Mouse (Mus musculus) thymus, postnatal 0 days (tissue): ENCODE results near the gene Dnttip1. TPM values are rescaled to one million over a fixed set of nuclear protein-coding genes. Genes with fewer than 3 reads are reported as not detected.

Source experiments
- DNase-seq: peaks from one replicate; pipeline ENCODE4 v3.0.0-alpha.2; 2015; ENCODE audit warnings: low spot score
- polyA plus RNA-seq: library from polyadenylated mRNA; unstranded; fragments of >200 nt; fragmentation: Nextera tagmentation; extraction: Ambion mirVana; gene quantifications from 2 replicates; pipeline ENCODE4 v1.2.1, GENCODE M21; 2015

Dnttip1 gene
- polyA plus RNA-seq, 1 experiment from 2014 or later = 85.2 TPM

GRCm38 (mm10) chr2:164803921-164804313 is 58.1 kb downstream of the Dnttip1 start:
- DNase-seq = no peak

- peak; percentile 100 for DNase-seq
These were observed 58.9 kb downstream of the Dnttip1 start, which contains the start of the genes Acot8 and Zswim3 for GRCm38 (mm10) chr2:164804533-164805331. Acot8 (minus strand) TSS chr2:164804882. Zswim3 (plus strand) TSS chr2:164805098.

DNA sequence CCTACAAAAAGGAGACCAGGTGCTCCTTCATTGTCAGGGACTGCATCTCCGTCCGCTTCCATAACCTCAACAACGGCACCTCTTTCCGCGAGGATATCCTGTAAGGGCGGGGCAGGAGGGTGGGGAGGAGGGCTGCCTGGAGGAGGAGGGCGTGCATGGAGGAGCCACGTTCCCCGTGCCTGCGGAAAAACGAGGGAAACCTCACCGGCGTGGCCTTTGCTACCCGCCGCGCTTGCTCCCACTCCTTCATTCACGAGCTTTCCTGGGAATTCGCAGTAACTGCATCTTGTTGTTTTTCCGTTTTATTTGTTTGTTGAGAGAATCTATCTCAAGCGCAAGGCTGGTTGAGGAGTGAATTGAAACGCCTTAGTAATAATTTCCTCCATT is 59.5 kb downstream of the Dnttip1 start:
- no peak for DNase-seq

DNA sequence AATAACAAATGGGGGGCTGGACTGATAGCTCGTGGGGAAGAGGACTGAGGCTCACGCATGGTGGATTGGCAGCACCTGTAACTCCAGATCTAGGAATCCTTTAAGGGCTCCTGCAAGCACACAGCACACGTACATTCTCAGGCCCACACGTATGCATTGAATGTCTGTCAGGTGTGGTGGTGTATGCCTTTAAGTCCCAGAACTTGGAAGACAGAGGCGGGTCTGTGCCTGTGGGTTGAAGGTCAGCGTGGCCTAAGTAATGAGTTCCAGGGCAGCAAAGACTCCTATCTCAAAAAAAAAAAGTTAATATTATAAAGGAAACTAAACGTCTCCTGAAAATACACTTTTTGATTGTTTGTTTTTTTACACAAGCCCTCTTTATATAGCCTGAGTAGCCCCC is 60.8 kb downstream of the Dnttip1 start:
- DNase-seq = no peak

GRCm38 (mm10) chr2:164813557-164813956 is 67.8 kb downstream of the Dnttip1 start:
- no peak for DNase-seq

DNA sequence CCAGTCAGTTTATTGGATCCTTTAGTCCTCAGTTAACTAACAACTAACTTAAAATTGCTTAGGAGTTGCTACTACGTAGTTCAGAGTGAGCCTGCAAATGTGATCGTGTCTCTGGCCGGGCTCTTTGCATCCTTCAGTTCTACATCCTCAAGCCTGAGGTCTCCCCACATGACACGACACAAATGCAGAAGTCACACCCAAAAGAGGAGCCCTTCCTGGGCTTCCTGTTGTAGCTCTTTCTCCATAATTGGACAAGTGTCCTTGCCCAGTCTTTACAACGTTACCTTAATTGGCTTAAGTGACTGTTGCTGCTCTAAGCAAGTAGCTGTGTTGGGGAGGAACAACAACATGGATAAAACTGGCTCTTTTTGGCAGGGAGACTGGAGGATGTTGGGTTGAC is 69.6 kb downstream of the Dnttip1 start:
- no peak for DNase-seq

DNA sequence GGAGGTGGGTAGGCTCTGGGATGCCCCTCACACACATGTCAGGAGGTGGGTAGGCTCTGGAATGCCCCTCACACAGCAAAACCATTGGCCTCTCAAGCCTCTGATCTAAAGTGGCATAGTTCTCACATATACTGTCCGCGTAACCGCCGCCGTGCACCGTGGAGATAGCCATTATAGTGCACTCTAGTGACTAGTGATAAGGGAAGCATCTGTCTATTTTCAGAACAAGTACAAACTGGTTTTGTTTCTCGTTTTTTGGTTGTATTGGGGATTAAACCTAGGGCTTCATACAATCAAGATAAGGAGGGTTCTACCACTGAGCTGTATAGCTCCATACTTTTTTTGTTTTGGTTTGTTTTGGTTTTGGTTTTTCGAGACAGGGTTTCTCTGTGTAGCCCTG is 70.0 kb downstream of the Dnttip1 start:
- DNase-seq = no peak

DNA sequence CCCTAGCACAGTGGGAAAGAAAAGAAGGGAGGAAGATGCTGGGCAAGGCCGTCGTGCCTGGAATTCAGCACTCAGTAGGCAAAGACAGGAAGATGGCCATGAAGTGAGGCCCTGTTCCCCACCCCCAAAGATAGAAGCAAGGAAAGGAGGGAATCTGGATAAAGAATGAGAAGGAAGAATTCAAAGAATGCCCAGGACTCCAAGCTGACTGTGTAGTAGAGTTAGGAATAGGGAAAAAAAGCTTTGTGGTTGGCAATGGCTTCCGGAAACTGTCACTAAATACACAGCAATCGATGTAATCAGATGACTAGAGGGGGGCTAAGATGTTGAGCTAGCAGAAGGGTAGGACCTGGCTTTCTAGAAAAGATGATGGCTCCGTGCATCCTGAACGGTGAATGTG is 71.4 kb downstream of the Dnttip1 start:
- DNase-seq = no peak

- no peak for DNase-seq
These were observed 71.9 kb downstream of the Dnttip1 start for GRCm38 (mm10) chr2:164817703-164818102.

Other genes starting within 250 kb of the Dnttip1 start
- gene Pigt, start 248.5 kb upstream of the Dnttip1 start, polyA plus RNA-seq = 47.2 and 51.1 TPM in 2 replicates
- gene Wfdc2, start 183.6 kb upstream of the Dnttip1 start, polyA plus RNA-seq = 51.3 and 53.4 TPM in 2 replicates
- not detected in 2 replicates for gene Spint3, start 172.5 kb upstream of the Dnttip1 start, polyA plus RNA-seq
- not detected in 2 replicates for gene Wfdc6a, start 160.5 kb upstream of the Dnttip1 start, polyA plus RNA-seq
- not detected in 2 replicates for gene Eppin, start 152.4 kb upstream of the Dnttip1 start, polyA plus RNA-seq
- not detected in 2 replicates for gene Wfdc6b, start 132.5 kb upstream of the Dnttip1 start, polyA plus RNA-seq
- not detected in 2 replicates for gene Wfdc8, start 132.4 kb upstream of the Dnttip1 start, polyA plus RNA-seq
- gene Wfdc16, start 107.2 kb upstream of the Dnttip1 start, polyA plus RNA-seq = not detected in 2 replicates
- gene Wfdc10, start 89.9 kb upstream of the Dnttip1 start, polyA plus RNA-seq = 0.42 TPM in 1 of 2 replicates, not detected in the other
- gene Wfdc9, start 89.4 kb upstream of the Dnttip1 start, polyA plus RNA-seq = not detected in 2 replicates
- gene Wfdc11, start 71.9 kb upstream of the Dnttip1 start, polyA plus RNA-seq = not detected in 2 replicates
- gene Wfdc13, start 60.9 kb upstream of the Dnttip1 start, polyA plus RNA-seq = not detected in 2 replicates
- gene Spint4, start 47.5 kb upstream of the Dnttip1 start, polyA plus RNA-seq = not detected in 2 replicates
- gene Spint5, start 30.7 kb upstream of the Dnttip1 start, polyA plus RNA-seq = not detected in 2 replicates
- gene Wfdc3, start 52 bp upstream of the Dnttip1 start, polyA plus RNA-seq = 0.49 and 0.56 TPM in 2 replicates
- gene Ube2c, start 23.9 kb downstream of the Dnttip1 start, polyA plus RNA-seq = 379 and 497 TPM in 2 replicates
- gene Tnnc2, start 34.0 kb downstream of the Dnttip1 start, polyA plus RNA-seq = 5.8 and 10.7 TPM in 2 replicates
- gene Snx21, start 39.8 kb downstream of the Dnttip1 start, polyA plus RNA-seq = 7.0 and 7.7 TPM in 2 replicates
- 30.0 and 31.1 TPM in 2 replicates for gene Acot8, start 58.9 kb downstream of the Dnttip1 start, polyA plus RNA-seq
- 7.1 TPM in 2 replicates for gene Zswim3, start 59.1 kb downstream of the Dnttip1 start, polyA plus RNA-seq
- 8.7 and 9.1 TPM in 2 replicates for gene Zswim1, start 76.7 kb downstream of the Dnttip1 start, polyA plus RNA-seq
- 0.17 and 0.85 TPM in 2 replicates for gene Spata25, start 82.6 kb downstream of the Dnttip1 start, polyA plus RNA-seq
- 154 and 164 TPM in 2 replicates for gene Ctsa, start 86.9 kb downstream of the Dnttip1 start, polyA plus RNA-seq
- 5.3 and 5.9 TPM in 2 replicates for gene Neurl2, start 87.5 kb downstream of the Dnttip1 start, polyA plus RNA-seq
- 424 and 433 TPM in 2 replicates for gene Pltp, start 111.7 kb downstream of the Dnttip1 start, polyA plus RNA-seq
- 92.5 and 107 TPM in 2 replicates for gene Pcif1, start 133.3 kb downstream of the Dnttip1 start, polyA plus RNA-seq
- 8.6 and 9.5 TPM in 2 replicates for gene Zfp335, start 165.8 kb downstream of the Dnttip1 start, polyA plus RNA-seq
- 47.8 and 53.2 TPM in 2 replicates for gene Mmp9, start 194.8 kb downstream of the Dnttip1 start, polyA plus RNA-seq
- 0.26 and 0.30 TPM in 2 replicates for gene Slc12a5, start 214.8 kb downstream of the Dnttip1 start, polyA plus RNA-seq